Mouse (Mus musculus) c-Kit-positive CD71-positive TER-119-negative erythroid progenitor cells, embryonic 14.5 days (primary cell): ENCODE measurements around the gene Kmt5b.

Source experiments
- DNase-seq: peaks from one replicate; pipeline ENCODE4 v3.0.0-alpha.2; 2013; ENCODE audit warnings: low read depth

The Kmt5b gene

DNA sequence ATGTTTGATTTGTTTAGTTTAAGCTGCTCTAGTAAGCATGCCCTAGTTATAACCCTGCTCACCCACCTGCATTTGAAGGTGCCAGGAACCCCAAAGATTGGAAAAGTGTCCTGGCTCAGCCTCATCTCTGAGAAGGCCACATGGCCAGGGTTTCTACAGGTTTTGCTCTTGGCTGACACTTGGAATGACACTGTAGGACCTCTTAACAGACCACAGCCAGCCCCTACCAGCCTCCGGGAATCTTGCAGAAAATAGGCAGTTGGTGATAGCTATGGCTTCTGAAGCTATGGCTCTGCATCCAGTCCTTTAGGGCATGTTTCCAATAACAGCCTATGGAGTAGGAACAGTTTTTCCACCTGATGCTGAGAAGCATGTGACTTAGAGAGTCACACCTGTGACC, 77.6 kb downstream of the Kmt5b start:
- DNase-seq, result no peak

DNA sequence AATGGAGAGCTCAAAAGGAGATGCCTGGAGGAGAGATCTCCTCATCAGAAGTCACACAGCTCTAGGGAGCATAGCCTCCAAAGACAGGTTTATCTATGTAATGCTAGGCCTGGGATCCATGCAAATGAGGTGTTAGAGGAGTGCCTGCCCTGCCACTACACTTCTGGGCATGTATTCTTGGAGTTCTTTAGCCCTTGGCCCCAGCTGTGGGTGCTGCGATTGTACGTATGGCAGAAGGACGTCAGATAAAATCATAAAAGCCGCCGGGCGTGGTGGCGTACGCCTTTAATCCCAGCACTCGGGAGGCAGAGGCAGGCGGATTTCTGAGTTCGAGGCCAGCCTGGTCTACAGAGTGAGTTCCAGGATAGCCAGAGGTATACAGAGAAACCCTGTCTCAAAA, 78.1 kb downstream of the Kmt5b start:
- no peak for DNase-seq

DNA sequence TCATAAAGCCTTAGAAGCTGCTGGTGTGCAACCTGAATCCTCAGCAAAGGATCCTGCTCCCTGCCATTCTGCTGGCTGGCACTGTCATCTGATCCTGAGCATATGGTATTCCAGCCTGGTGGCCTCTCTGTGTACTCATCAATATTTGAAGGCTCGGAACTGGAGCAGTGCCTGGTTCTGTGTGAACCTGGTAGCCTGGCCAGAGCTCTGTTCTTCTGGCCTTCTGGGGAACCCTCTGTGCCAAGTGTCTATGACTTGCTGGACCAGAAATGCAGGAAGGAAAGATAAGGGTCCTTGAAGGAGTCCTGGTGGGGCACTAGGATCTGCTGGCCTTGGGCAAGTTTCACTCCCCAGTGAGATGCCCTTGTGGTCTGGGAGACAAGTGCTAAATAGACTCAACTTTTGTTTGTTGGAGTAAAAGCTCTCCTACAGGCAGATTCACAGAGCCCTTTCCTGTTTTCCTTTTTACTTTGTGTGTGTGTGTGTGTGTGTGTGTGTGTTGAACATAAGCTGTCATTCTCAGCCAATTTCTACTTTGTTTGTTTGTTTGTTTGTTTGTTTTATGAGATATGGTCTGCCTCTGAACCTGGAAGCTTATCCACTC, 78.7 kb downstream of the Kmt5b start:
- no peak for DNase-seq

- no peak for DNase-seq
Measured at GRCm38 (mm10) chr19:3846676-3847604, 79.7 kb downstream of the Kmt5b start.

GRCm38 (mm10) chr19:3847711-3848110, 80.5 kb downstream of the Kmt5b start:
- DNase-seq, result no peak

GRCm38 (mm10) chr19:3848207-3848808, 81.1 kb downstream of the Kmt5b start:
- DNase-seq, result no peak

- no peak for DNase-seq
Measured at GRCm38 (mm10) chr19:3849251-3849650, 82.0 kb downstream of the Kmt5b start.

DNA sequence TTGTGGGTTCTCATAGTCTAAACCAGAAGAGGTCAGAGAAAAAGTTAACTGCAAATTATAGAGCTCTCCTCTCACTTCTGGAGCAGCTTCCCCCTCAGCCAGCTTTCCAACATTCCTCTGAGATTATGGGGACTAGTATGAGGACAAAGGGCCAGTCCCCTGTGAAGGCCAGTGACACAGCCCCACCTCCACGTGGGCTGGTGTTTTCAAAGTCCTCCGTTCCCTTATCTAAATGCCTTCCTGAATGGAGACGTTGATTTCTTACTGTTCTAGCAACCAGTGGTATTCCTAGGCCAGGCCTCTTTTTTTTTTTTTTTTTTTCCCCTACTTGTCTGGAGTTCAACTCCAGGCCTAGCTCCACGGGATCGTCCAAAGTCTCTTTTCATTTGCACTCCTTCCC, 82.9 kb downstream of the Kmt5b start:
- DNase-seq, result no peak

DNA sequence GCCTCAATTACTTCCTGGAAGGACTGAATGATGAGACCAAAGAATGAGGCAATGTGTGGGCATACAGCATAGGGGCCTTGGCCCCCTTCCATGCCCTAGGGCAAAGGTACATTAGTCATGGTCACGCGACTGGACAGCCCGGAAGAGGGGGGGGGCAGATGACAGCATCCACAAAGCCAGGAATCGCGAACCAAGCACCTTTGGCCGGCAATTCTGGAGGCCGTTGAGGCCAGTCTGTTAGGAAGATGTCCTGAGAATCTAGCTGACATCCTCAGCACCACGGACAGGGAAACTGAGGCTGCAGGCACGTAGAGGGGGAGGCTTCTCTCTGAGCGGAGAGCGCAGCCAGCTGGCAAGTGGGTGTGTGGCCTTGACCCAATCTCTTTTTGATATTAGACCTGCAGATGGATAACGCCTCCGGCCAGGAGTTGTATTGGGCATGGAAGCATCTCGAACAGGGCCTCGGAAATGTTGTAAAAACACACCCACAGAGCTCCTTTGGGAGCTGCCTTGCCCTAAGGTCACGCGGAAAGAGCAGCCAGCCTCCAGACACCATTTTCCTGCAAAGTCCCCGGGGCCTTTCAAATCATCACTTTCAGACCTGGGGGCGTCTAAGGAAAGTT, 83.7 kb downstream of the Kmt5b start:
- DNase-seq, result peak; percentile 34

GRCm38 (mm10) chr19:3851502-3851962, 84.3 kb downstream of the Kmt5b start, which contains the start of gene Chka:
TSS of gene Chka (plus strand) at chr19:3851773.
- DNase-seq, result peak; percentile 89

GRCm38 (mm10) chr19:3851979-3852681, 84.9 kb downstream of the Kmt5b start:
- DNase-seq, result no peak

GRCm38 (mm10) chr19:3853121-3853520, 85.9 kb downstream of the Kmt5b start:
- no peak for DNase-seq

GRCm38 (mm10) chr19:3853891-3854290, 86.7 kb downstream of the Kmt5b start:
- DNase-seq, result no peak

- DNase-seq, result no peak
Measured at GRCm38 (mm10) chr19:3855091-3855490, 87.9 kb downstream of the Kmt5b start.

- DNase-seq, result no peak
Measured at GRCm38 (mm10) chr19:3855601-3856000, 88.4 kb downstream of the Kmt5b start.

GRCm38 (mm10) chr19:3857220-3857619, 90.0 kb downstream of the Kmt5b start:
- no peak for DNase-seq

DNA sequence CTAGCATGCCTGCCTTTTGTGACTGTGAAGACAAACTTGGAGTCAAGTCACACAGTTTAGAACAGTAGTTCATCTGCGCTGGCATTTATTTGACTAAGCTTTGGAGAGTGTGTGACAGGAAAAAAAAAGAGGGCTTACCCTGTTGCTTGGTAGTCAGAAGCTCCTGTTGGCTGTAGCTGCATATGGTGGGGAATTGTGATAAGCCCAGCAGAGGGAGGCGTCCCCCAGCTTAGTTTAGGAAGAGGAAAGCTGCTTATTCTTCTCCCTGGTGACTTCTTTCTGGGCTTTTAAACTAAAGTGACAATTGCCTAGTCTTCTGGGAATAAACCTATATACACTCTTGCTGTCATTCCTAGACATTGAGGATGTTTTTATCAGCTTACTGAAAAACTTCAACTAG, 95.5 kb downstream of the Kmt5b start:
- DNase-seq, result no peak

GRCm38 (mm10) chr19:3864960-3865359, 97.7 kb downstream of the Kmt5b start:
- DNase-seq, result no peak
